16 mouse cellular contexts compared by ENCODE assay signal in genomic region chr3:77112969-77113368, GRCm38 (mm10).
"Had no signal": no experiment of that assay in that cellular context is flagged by ENCODE, and none has a peak within 500 bp of the region (broad histone marks: within the 10 kb centered on the region; RNA-seq: fewer than 3 reads in every experiment).

No protein-coding gene starts in this region.

- ATAC-seq: liver, postnatal 0 days had no signal

- H3K9me3 ChIP-seq: kidney, embryonic 15.5 days; liver, embryonic 13.5 days; midbrain, embryonic 10.5 days; neural tube, embryonic 12.5 days had no signal

- H3K27ac ChIP-seq: kidney, embryonic 15.5 days; left cerebral cortex, adult 2 months; liver, embryonic 13.5 days; midbrain, embryonic 10.5 days; neural tube, embryonic 12.5 days had no signal

- DNase-seq: kidney, adult 2 months; kidney, postnatal 14 days; liver; liver, embryonic 13.5 days; liver, postnatal 0 days; lung, postnatal 14 days; midbrain, embryonic 14.5 days; retina, postnatal 1 day; right cerebral cortex, postnatal 4 days; spleen, adult 18-20 months; thymus, adult 18-20 months; thymus, postnatal 14 days had no signal

- H3K27me3 ChIP-seq: kidney, embryonic 15.5 days; liver, embryonic 13.5 days; neural tube, embryonic 12.5 days had no signal

- H3K4me2 ChIP-seq: kidney, embryonic 15.5 days; liver, embryonic 13.5 days; neural tube, embryonic 12.5 days had no signal

- H3K4me1 ChIP-seq: kidney, embryonic 15.5 days; liver, embryonic 13.5 days; midbrain, embryonic 10.5 days; neural tube, embryonic 12.5 days had no signal

- H3K36me3 ChIP-seq: kidney, embryonic 15.5 days; liver, embryonic 13.5 days; midbrain, embryonic 10.5 days; neural tube, embryonic 12.5 days had no signal

- H3K9ac ChIP-seq: kidney, embryonic 15.5 days; liver, embryonic 13.5 days; liver, postnatal 0 days; neural tube, embryonic 12.5 days had no signal

- H3K4me3 ChIP-seq: kidney, embryonic 15.5 days; left cerebral cortex, adult 2 months; liver, embryonic 13.5 days; midbrain, embryonic 10.5 days; neural tube, embryonic 12.5 days had no signal
